Mouse (Mus musculus) CH12.LX (cell line): Measurements from ENCODE around the gene Defb25. TPM values are rescaled to one million over a fixed set of nuclear protein-coding genes. Genes with fewer than 3 reads are reported as not detected.

Experiments
- DNase-seq: peaks from one replicate; pipeline ENCODE4 v3.0.0-alpha.2; 2013; ENCODE audit errors: extremely low read depth
- H3K27ac ChIP-seq: 2 replicates; pipeline ENCODE4 v1.5.1; 2012; ENCODE audit warnings: low read depth, mild to moderate bottlenecking, control low read depth, moderate library complexity; ENCODE audit not compliant: insufficient read depth
- H3K27me3 ChIP-seq: replicated peaks from 2 replicates; pipeline ENCODE3; 2012; ENCODE audit warnings: inconsistent platforms
- H3K36me3 ChIP-seq, 2 experiments: replicated peaks in 1 of 2; 2 replicates each; pipeline versions ENCODE3 to v1.6.1; 2012; ENCODE audit warnings: inconsistent platforms in 1 of 2, low read length in 1 of 2, mild to moderate bottlenecking in 1 of 2, mixed read lengths in 1 of 2, moderate library complexity in 1 of 2; ENCODE audit not compliant: control insufficient read depth in 1 of 2, insufficient read depth in 1 of 2
- H3K4me1 ChIP-seq, 2 experiments: 2 replicates each; pipeline ENCODE4 v1.6.1; 2012; ENCODE audit warnings: inconsistent platforms in 1 of 2, moderate library complexity in 1 of 2; ENCODE audit not compliant: insufficient read depth in 2 of 2, control insufficient read depth in 1 of 2
- H3K4me2 ChIP-seq: 2 replicates; pipeline ENCODE4 v1.6.1; 2012; ENCODE audit warnings: low read depth, mild to moderate bottlenecking, control low read depth; ENCODE audit not compliant: poor library complexity, insufficient read depth, severe bottlenecking
- H3K4me3 ChIP-seq, 3 experiments: fragments of 150-350 bp in 1 of 3; sonication (generic) in 1 of 3; replicated peaks in 1 of 3; 2 replicates each; pipeline versions ENCODE3 to v1.5.1; 2011 to 2012; ENCODE audit warnings: low read depth in 2 of 3, low read length in 2 of 3, mild to moderate bottlenecking in 2 of 3, moderate library complexity in 2 of 3, control low read depth in 1 of 3, improper control_type of control experiment in 1 of 3, inconsistent platforms in 1 of 3, mixed read lengths in 1 of 3; ENCODE audit not compliant: poor library complexity in 1 of 3
- H3K79me2 ChIP-seq: replicated peaks from 2 replicates; pipeline ENCODE4 v1.6.1; 2012; ENCODE audit warnings: mild to moderate bottlenecking, moderate library complexity; ENCODE audit not compliant: control insufficient read depth, poor library complexity, insufficient read depth, severe bottlenecking; ENCODE audit errors: extremely low read depth
- H3K9ac ChIP-seq: 2 replicates; pipeline ENCODE4 v1.6.1; 2012; ENCODE audit warnings: low read depth, mild to moderate bottlenecking, control low read depth, moderate library complexity; ENCODE audit not compliant: insufficient read depth
- H3K9me3 ChIP-seq: replicated peaks from 2 replicates; pipeline ENCODE3; 2012; ENCODE audit warnings: low read length, inconsistent platforms, mixed read lengths
- CHD1 ChIP-seq: IDR thresholded peaks from 2 replicates; pipeline ENCODE4 v1.6.1; 2012; ENCODE audit warnings: low read depth, low read length, improper control_type of control experiment, inconsistent platforms
- CHD2 ChIP-seq: IDR thresholded peaks from 2 replicates; pipeline ENCODE4 v1.6.1; 2011; ENCODE audit warnings: low read length, improper control_type of control experiment
- CTCF ChIP-seq, 2 experiments: IDR thresholded peaks in 1 of 2; conservative IDR thresholded peaks in 1 of 2; 2 replicates each; pipeline ENCODE4 v1.5.1; 2011 to 2012; ENCODE audit warnings: low read depth in 2 of 2, low read length in 2 of 2, improper control_type of control experiment in 1 of 2, inconsistent platforms in 1 of 2, mild to moderate bottlenecking in 1 of 2, moderate library complexity in 1 of 2
- ETS1 ChIP-seq: conservative IDR thresholded peaks from 2 replicates; pipeline ENCODE4 v1.6.1; 2012; ENCODE audit warnings: low read depth, mild to moderate bottlenecking, inconsistent platforms, low read length, improper control_type of control experiment, moderate library complexity
- HCFC1 ChIP-seq: IDR thresholded peaks from 2 replicates; pipeline ENCODE4 v1.6.1; 2012; ENCODE audit warnings: low read depth, mild to moderate bottlenecking, inconsistent platforms, low read length, improper control_type of control experiment
- JUN ChIP-seq: IDR thresholded peaks from 2 replicates; pipeline ENCODE4 v1.6.1; 2011; ENCODE audit warnings: low read depth, mild to moderate bottlenecking, low read length, improper control_type of control experiment, moderate library complexity; ENCODE audit not compliant: insufficient read depth
- JUND ChIP-seq: conservative IDR thresholded peaks from 2 replicates; pipeline ENCODE4 v1.6.1; 2011; ENCODE audit warnings: low read depth, low read length, improper control_type of control experiment
- MAX ChIP-seq: IDR thresholded peaks from 2 replicates; pipeline ENCODE4 v1.6.1; 2011; ENCODE audit warnings: low read length, improper control_type of control experiment
- MEF2A ChIP-seq: IDR thresholded peaks from 2 replicates; pipeline ENCODE4 v1.6.1; 2014; ENCODE audit warnings: low read depth, mild to moderate bottlenecking, inconsistent platforms, low read length, improper control_type of control experiment, borderline replicate concordance
- MYC ChIP-seq: IDR thresholded peaks from 2 replicates; pipeline ENCODE4 v1.6.1; 2011; ENCODE audit warnings: low read depth, mild to moderate bottlenecking, improper control_type of control experiment, low read length
- NELFE ChIP-seq: IDR thresholded peaks from 2 replicates; pipeline ENCODE4 v1.6.1; 2011; ENCODE audit warnings: low read depth, low read length, improper control_type of control experiment
- NRF1 ChIP-seq: IDR thresholded peaks from 2 replicates; pipeline ENCODE4 v1.6.1; 2014; ENCODE audit warnings: low read depth, mild to moderate bottlenecking, inconsistent platforms, low read length, improper control_type of control experiment, moderate library complexity
- POLR2AphosphoS2 ChIP-seq: IDR thresholded peaks from 2 replicates; pipeline ENCODE4 v1.6.1; 2011; ENCODE audit warnings: low read depth, low read length, improper control_type of control experiment
- RAD21 ChIP-seq: IDR thresholded peaks from 2 replicates; pipeline ENCODE4 v1.6.1; 2011; ENCODE audit warnings: low read depth, mild to moderate bottlenecking, low read length, improper control_type of control experiment, moderate library complexity
- RCOR1 ChIP-seq: conservative IDR thresholded peaks from 2 replicates; pipeline ENCODE4 v1.6.1; 2012; ENCODE audit warnings: low read depth, mild to moderate bottlenecking, inconsistent platforms, low read length, improper control_type of control experiment
- SIN3A ChIP-seq: IDR thresholded peaks from 2 replicates; pipeline ENCODE4 v1.6.1; 2012; ENCODE audit warnings: low read length, improper control_type of control experiment, inconsistent platforms
- USF1 ChIP-seq: IDR thresholded peaks from 2 replicates; pipeline ENCODE4 v1.6.1; 2014; ENCODE audit warnings: low read depth, mild to moderate bottlenecking, inconsistent platforms, low read length, improper control_type of control experiment
- dilution Hi-C: fragments of 300-500 bp; cut with MboI; formaldehyde crosslinking; loops from 2 replicates; pipeline ENCODE4 v1.14.3; 2020; ENCODE audit warnings: low sequenced_read_pairs; ENCODE audit not compliant: extremely low pct_unique_long_range_greater_than_20kb, extremely low pct_ligation_motif_present
- in situ Hi-C: fragments of 300-500 bp; cut with MboI; formaldehyde crosslinking; loops from 3 replicates; pipeline ENCODE4 v1.14.3; 2019; ENCODE audit warnings: low sequenced_read_pairs, low pct_ligation_motif_present, low pct_unique_long_range_greater_than_20kb, mixed read lengths
- polyA plus RNA-seq: library from polyadenylated mRNA; unstranded; fragments of >175 nt; gene quantifications from 2 replicates; pipeline ENCODE4 v1.2.1, GENCODE M21; 2012; ENCODE audit warnings: low read depth; ENCODE audit not compliant: insufficient read length
- total RNA-seq, 2 experiments: library from RNA; depleted of rRNA; stranded (reverse); fragments of 300-350 nt in 1 of 2; fragments of >200 nt in 1 of 2; gene quantifications; 2 replicates each; pipeline ENCODE4 v1.2.3; 2012 to 2014

Gene Defb25
- total and polyA plus RNA-seq, 3 experiments: 1.8 TPM; not detected in 2

DNA sequence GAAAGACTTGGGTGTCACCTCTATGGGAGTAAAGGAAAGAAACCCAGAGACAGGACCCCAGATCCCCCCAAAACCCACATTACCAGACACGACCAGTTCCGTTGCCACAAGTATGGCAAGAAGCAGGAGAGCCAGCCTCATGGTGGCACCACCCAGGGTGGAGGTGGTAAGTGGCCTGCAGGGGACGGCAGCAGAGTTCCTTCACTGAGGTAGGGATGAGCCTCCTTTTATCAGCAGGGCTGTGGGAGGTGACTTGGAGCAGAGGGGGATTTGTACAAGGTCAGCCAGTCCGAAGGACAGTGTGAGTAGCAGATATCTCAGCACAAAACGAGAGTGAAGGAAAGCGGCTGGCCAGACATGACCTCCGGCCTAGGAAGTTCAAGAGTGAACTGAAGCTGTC lies 42.7 kb downstream of the Defb25 start, which contains the start of gene Defb19:
Gene Defb19, minus strand, starts transcription at position 206 of the 400 bp plus-strand sequence.
- Histone ChIP-seq H3K9ac (no peak within 1 kb of the TSS), H3K27ac (no peak within 1 kb of the TSS), H3K9me3 (no peaks in the 10 kb centered on the region), H3K4me3 (no peak within 1 kb of the TSS), H3K27me3 (peaks cover 55% of the 10 kb centered on the region), H3K36me3 (no peaks in the 10 kb centered on the region), H3K4me1 (no peaks in the 10 kb centered on the region), H3K4me2 (no peak within 1 kb of the TSS), H3K79me2 (no peaks in the 10 kb centered on the region)
- TF ChIP-seq USF1 (no peak), JUND (no peak), NRF1 (no peak), RCOR1 (no peak), RAD21 (no peak), CHD2 (no peak), MYC (no peak), HCFC1 (no peak), NELFE (no peak), ETS1 (no peak), CHD1 (no peak), MEF2A (no peak), CTCF (conservative IDR thresholded peaks at IDR 0.05 in 1 of 2, IDR thresholded peaks at IDR 0.05 in 1 of 2; ENCODE audit: low read depth in 2 of 2, low read length in 2 of 2) (no peak), SIN3A (no peak), MAX (no peak), JUN (no peak)
- in situ Hi-C loops: loop anchor here (25.0 kb wide), 1 partner anchor 118 kb away; the partner anchor contains the start of gene Defb23
- dilution Hi-C loops: no loop called here
- no peak for DNase-seq

DNA sequence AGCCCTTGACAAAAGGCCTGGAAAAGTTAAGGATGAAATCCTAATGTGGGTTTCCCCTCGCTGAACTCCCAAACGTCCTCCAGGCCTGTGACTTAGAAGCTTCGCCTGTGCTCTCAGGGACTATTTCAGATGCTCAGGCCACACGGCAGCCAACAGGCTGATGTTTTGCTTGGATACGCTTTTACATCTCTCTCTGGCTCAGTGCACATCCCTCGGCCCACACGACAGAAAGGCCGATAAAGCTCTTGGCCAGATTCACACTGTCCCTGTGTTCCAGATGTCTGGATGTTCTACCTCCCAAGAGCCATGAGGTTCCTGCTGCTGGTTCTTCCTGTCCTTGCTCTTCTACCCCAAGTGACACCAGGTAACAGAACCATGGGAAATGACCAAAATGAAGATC lies 49.4 kb downstream of the Defb25 start:
- H3K4me2 ChIP-seq: no peak overlapping the region
- peaks cover 55% of the 10 kb centered on the region for H3K27me3 ChIP-seq
- no peak overlapping the region for H3K27ac ChIP-seq
- no peak overlapping the region for H3K9ac ChIP-seq
- in situ Hi-C loops (no loop called here), dilution Hi-C loops (no loop called here)
- H3K4me3 ChIP-seq: no peak overlapping the region
- peaks cover 5% of the 10 kb centered on the region for H3K9me3 ChIP-seq
- H3K36me3 ChIP-seq: no peaks in the 10 kb centered on the region
- no peak for TF ChIP-seq POLR2AphosphoS2
- TF ChIP-seq NELFE: no peak
- TF ChIP-seq CHD2: no peak
- TF ChIP-seq, all 38 proteins: peak for 0
- H3K79me2 ChIP-seq: no peaks in the 10 kb centered on the region
- DNase-seq: no peak
- no peaks in the 10 kb centered on the region for H3K4me1 ChIP-seq

Other genes with a start within 250 kb of the Defb25 start
Only the 20 nearest of the 22 such genes appear.
- gene Zcchc3, start 208.0 kb downstream of the Defb25 start, total RNA-seq (2012; rRNA removed): not detected in 2 replicates
- not detected in 2 replicates for gene Zcchc3, start 208.0 kb downstream of the Defb25 start, total RNA-seq (2014; rRNA removed)
- gene Zcchc3, start 208.0 kb downstream of the Defb25 start, polyA plus RNA-seq: not detected in 2 replicates
- gene 6820408C15Rik, start 207.5 kb downstream of the Defb25 start, total RNA-seq (2012; rRNA removed): not detected in 2 replicates
- gene 6820408C15Rik, start 207.5 kb downstream of the Defb25 start, total RNA-seq (2014; rRNA removed): not detected in 2 replicates
- not detected in 2 replicates for gene 6820408C15Rik, start 207.5 kb downstream of the Defb25 start, polyA plus RNA-seq
- not detected in 2 replicates for gene Defb23, start 158.4 kb downstream of the Defb25 start, total RNA-seq (2012; rRNA removed)
- gene Defb23, start 158.4 kb downstream of the Defb25 start, total RNA-seq (2014; rRNA removed): not detected in 2 replicates
- gene Defb23, start 158.4 kb downstream of the Defb25 start, polyA plus RNA-seq: not detected in 2 replicates
- not detected in 2 replicates for gene Defb20, start 146.0 kb downstream of the Defb25 start, total RNA-seq (2012; rRNA removed)
- not detected in 2 replicates for gene Defb20, start 146.0 kb downstream of the Defb25 start, total RNA-seq (2014; rRNA removed)
- not detected in 2 replicates for gene Defb20, start 146.0 kb downstream of the Defb25 start, polyA plus RNA-seq
- gene Defb22, start 132.9 kb downstream of the Defb25 start, total RNA-seq (2012; rRNA removed): not detected in 2 replicates
- gene Defb22, start 132.9 kb downstream of the Defb25 start, total RNA-seq (2014; rRNA removed): not detected in 2 replicates
- not detected in 2 replicates for gene Defb22, start 132.9 kb downstream of the Defb25 start, polyA plus RNA-seq
- not detected in 2 replicates for gene Defb26, start 111.4 kb downstream of the Defb25 start, total RNA-seq (2012; rRNA removed)
- not detected in 2 replicates for gene Defb26, start 111.4 kb downstream of the Defb25 start, total RNA-seq (2014; rRNA removed)
- gene Defb26, start 111.4 kb downstream of the Defb25 start, polyA plus RNA-seq: not detected in 2 replicates
- not detected in 2 replicates for gene Defb28, start 104.8 kb downstream of the Defb25 start, total RNA-seq (2012; rRNA removed)
- gene Defb28, start 104.8 kb downstream of the Defb25 start, total RNA-seq (2014; rRNA removed): not detected in 2 replicates
- gene Defb28, start 104.8 kb downstream of the Defb25 start, polyA plus RNA-seq: not detected in 2 replicates
- not detected in 2 replicates for gene Defb29, start 83.0 kb downstream of the Defb25 start, total RNA-seq (2012; rRNA removed)
- not detected in 2 replicates for gene Defb29, start 83.0 kb downstream of the Defb25 start, total RNA-seq (2014; rRNA removed)
- gene Defb29, start 83.0 kb downstream of the Defb25 start, polyA plus RNA-seq: not detected in 2 replicates
- gene Gm17416, start 53.7 kb downstream of the Defb25 start, total RNA-seq (2012; rRNA removed): not detected in 2 replicates
- not detected in 2 replicates for gene Gm17416, start 53.7 kb downstream of the Defb25 start, total RNA-seq (2014; rRNA removed)
- gene Gm17416, start 53.7 kb downstream of the Defb25 start, polyA plus RNA-seq: not detected in 2 replicates
- gene Defb21, start 50.3 kb downstream of the Defb25 start, total RNA-seq (2012; rRNA removed): not detected in 2 replicates
- gene Defb21, start 50.3 kb downstream of the Defb25 start, total RNA-seq (2014; rRNA removed): not detected in 2 replicates
- gene Defb21, start 50.3 kb downstream of the Defb25 start, polyA plus RNA-seq: not detected in 2 replicates
- not detected in 2 replicates for gene Defb19, start 42.7 kb downstream of the Defb25 start, total RNA-seq (2012; rRNA removed)
- not detected in 2 replicates for gene Defb19, start 42.7 kb downstream of the Defb25 start, total RNA-seq (2014; rRNA removed)
- not detected in 2 replicates for gene Defb19, start 42.7 kb downstream of the Defb25 start, polyA plus RNA-seq
- gene Defb45, start 23.7 kb downstream of the Defb25 start, total RNA-seq (2012; rRNA removed): not detected in 2 replicates
- gene Defb45, start 23.7 kb downstream of the Defb25 start, total RNA-seq (2014; rRNA removed): not detected in 2 replicates
- gene Defb45, start 23.7 kb downstream of the Defb25 start, polyA plus RNA-seq: not detected in 2 replicates
- not detected in 2 replicates for gene Defb36, start 18.7 kb downstream of the Defb25 start, total RNA-seq (2012; rRNA removed)
- gene Defb36, start 18.7 kb downstream of the Defb25 start, total RNA-seq (2014; rRNA removed): not detected in 2 replicates
- not detected in 2 replicates for gene Defb36, start 18.7 kb downstream of the Defb25 start, polyA plus RNA-seq
- 0.13 and 0.55 TPM in 2 replicates for gene Rem1, start 3.9 kb upstream of the Defb25 start, total RNA-seq (2012; rRNA removed)
- 0.74 and 0.82 TPM in 2 replicates for gene Rem1, start 3.9 kb upstream of the Defb25 start, total RNA-seq (2014; rRNA removed)
- gene Rem1, start 3.9 kb upstream of the Defb25 start, polyA plus RNA-seq: 0.70 and 0.80 TPM in 2 replicates
- gene H13, start 46.4 kb upstream of the Defb25 start, total RNA-seq (2012; rRNA removed): 137 and 145 TPM in 2 replicates
- gene H13, start 46.4 kb upstream of the Defb25 start, total RNA-seq (2014; rRNA removed): 105 and 116 TPM in 2 replicates
- gene H13, start 46.4 kb upstream of the Defb25 start, polyA plus RNA-seq: 161 and 175 TPM in 2 replicates
- gene Mcts2, start 64.0 kb upstream of the Defb25 start, total RNA-seq (2012; rRNA removed): 3.3 and 5.4 TPM in 2 replicates
- gene Mcts2, start 64.0 kb upstream of the Defb25 start, total RNA-seq (2014; rRNA removed): 0.95 and 1.5 TPM in 2 replicates
- 3.2 and 3.8 TPM in 2 replicates for gene Mcts2, start 64.0 kb upstream of the Defb25 start, polyA plus RNA-seq
- 0.38 and 0.93 TPM in 2 replicates for gene Id1, start 113.2 kb upstream of the Defb25 start, total RNA-seq (2012; rRNA removed)
- gene Id1, start 113.2 kb upstream of the Defb25 start, total RNA-seq (2014; rRNA removed): not detected in 2 replicates
- not detected in 2 replicates for gene Id1, start 113.2 kb upstream of the Defb25 start, polyA plus RNA-seq
- gene Cox4i2, start 131.1 kb upstream of the Defb25 start, total RNA-seq (2012; rRNA removed): not detected in 2 replicates
- gene Cox4i2, start 131.1 kb upstream of the Defb25 start, total RNA-seq (2014; rRNA removed): not detected in 2 replicates
- gene Cox4i2, start 131.1 kb upstream of the Defb25 start, polyA plus RNA-seq: not detected in 2 replicates
- 47.7 and 80.3 TPM in 2 replicates for gene Bcl2l1, start 208.7 kb upstream of the Defb25 start, total RNA-seq (2012; rRNA removed)
- gene Bcl2l1, start 208.7 kb upstream of the Defb25 start, total RNA-seq (2014; rRNA removed): 13.7 and 21.3 TPM in 2 replicates
- 33.2 and 34.5 TPM in 2 replicates for gene Bcl2l1, start 208.7 kb upstream of the Defb25 start, polyA plus RNA-seq
- gene Tpx2, start 224.9 kb upstream of the Defb25 start, total RNA-seq (2012; rRNA removed): 66.1 and 70.9 TPM in 2 replicates
- 98.0 and 105 TPM in 2 replicates for gene Tpx2, start 224.9 kb upstream of the Defb25 start, total RNA-seq (2014; rRNA removed)
- 123 and 127 TPM in 2 replicates for gene Tpx2, start 224.9 kb upstream of the Defb25 start, polyA plus RNA-seq